8 mouse cellular contexts compared by ENCODE assay signal in genomic region chr11:7214761-7215160, GRCm38 (mm10). TPM values are rescaled to one million over a fixed set of nuclear protein-coding genes. Genes with fewer than 3 reads are reported as not detected.
DNase-seq lines count a peak whose midpoint lies in the region; ATAC-seq and TF ChIP-seq lines count a peak whose summit lies in the region.

No protein-coding gene starts in this region.

- no peak for ATAC-seq in intestine, embryonic 14.5 days (replicated peaks; ENCODE audit: low FRiP score, low TSS enrichment, low read depth)
- ATAC-seq in midbrain, postnatal 0 days (ENCODE audit: low FRiP score) = no peak

- peaks cover 44% of the 10 kb centered on the region for H3K27me3 ChIP-seq in intestine, embryonic 14.5 days (replicated peaks; ENCODE audit: control insufficient read depth, insufficient read depth, low read length)
- H3K27me3 ChIP-seq in midbrain, postnatal 0 days (ENCODE audit: insufficient read depth, low read length) = 0 out of 2 replicates have a peak, but pooled peaks cover 4% of the 10 kb centered on the region

- no peak overlapping the region for H3K27ac ChIP-seq in gastrocnemius, adult 2 months
- no peak overlapping the region for H3K27ac ChIP-seq in intestine, embryonic 14.5 days (ENCODE audit: low read depth)
- H3K27ac ChIP-seq in midbrain, postnatal 0 days (ENCODE audit: low read depth, low read length) = no peak overlapping the region

- peak overlapping the region; percentile 82 for H3K4me3 ChIP-seq in gastrocnemius, adult 2 months
- H3K4me3 ChIP-seq in intestine, embryonic 14.5 days (ENCODE audit: low read depth, low read length) = peak overlapping the region; percentile 54
- peak overlapping the region; percentile 72 for H3K4me3 ChIP-seq in midbrain, postnatal 0 days (ENCODE audit: low read depth, low read length)

- H3K9ac ChIP-seq in intestine, embryonic 14.5 days (ENCODE audit: low read length) = no peak overlapping the region
- H3K9ac ChIP-seq in midbrain, postnatal 0 days (replicated peaks; ENCODE audit: low read length, poor library complexity, severe bottlenecking) = no peak overlapping the region

- H3K4me2 ChIP-seq in intestine, embryonic 14.5 days (ENCODE audit: low read length) = peak overlapping the region; percentile 90
- peak overlapping the region; percentile 75 for H3K4me2 ChIP-seq in midbrain, postnatal 0 days (ENCODE audit: low read depth, low read length, poor library complexity, severe bottlenecking)

- peak; percentile 81 for TF ChIP-seq CTCF in gastrocnemius, adult 2 months (IDR thresholded peaks at IDR 0.05)
- peak; percentile 94 for TF ChIP-seq CTCF in midbrain, postnatal 0 days (IDR thresholded peaks at IDR 0.05)

- intact Hi-C loops in gastrocnemius, adult 2 months (cut with DNase I) = loop anchor here (2.0 to 10.0 kb wide), 3 partner anchors 353 to 1310 kb away; no protein-coding TSS in a partner anchor
- intact Hi-C loops in left cerebral cortex, postnatal 36 days (cut with DNase I) = loop anchor here (2.0 to 10.0 kb wide), 5 partner anchors 122 to 1086 kb away; no protein-coding TSS in a partner anchor

- WGBS in intestine, embryonic 14.5 days = 6% methylated on average over 14 of the region's 14 CpGs
- WGBS in midbrain, postnatal 0 days = 7% methylated on average over 14 of the region's 14 CpGs

- DNase-seq in Muller cell, postnatal 12 days (ENCODE audit: inconsistent ontology term) = peak; percentile 53
- DNase-seq in brain, embryonic 18.5 days (ENCODE audit: low read depth, low spot score) = peak; percentile 65
- DNase-seq in gastrocnemius, adult 2 months = peak; percentile 54
- peak; percentile 76 for DNase-seq in intestine, embryonic 14.5 days (ENCODE audit: low spot score)
- DNase-seq in left cerebral cortex, postnatal 36 days (ENCODE audit: low spot score in 2 of 2) = peak; percentile 47 to 53
- peak; percentile 93 for DNase-seq in midbrain, postnatal 0 days (ENCODE audit: low spot score)
- DNase-seq in thymus, adult 18-20 months = no peak
- no peak for DNase-seq in spleen, adult 18-20 months

- H3K36me3 ChIP-seq in intestine, embryonic 14.5 days (ENCODE audit: control insufficient read depth, insufficient read depth, low read length) = no peaks in the 10 kb centered on the region
- no peaks in the 10 kb centered on the region for H3K36me3 ChIP-seq in midbrain, postnatal 0 days (ENCODE audit: insufficient read depth, low read length)

- no peaks in the 10 kb centered on the region for H3K9me3 ChIP-seq in intestine, embryonic 14.5 days (ENCODE audit: control insufficient read depth, low read length)
- no peaks in the 10 kb centered on the region for H3K9me3 ChIP-seq in midbrain, postnatal 0 days (ENCODE audit: low read length)

- peaks cover 10% of the 10 kb centered on the region for H3K4me1 ChIP-seq in intestine, embryonic 14.5 days (replicated peaks; ENCODE audit: control insufficient read depth, insufficient read depth, low read length)
- H3K4me1 ChIP-seq in midbrain, postnatal 0 days (ENCODE audit: insufficient read depth, low read length) = no peaks in the 10 kb centered on the region

RNA-seq across cellular contexts. Expression of gene Igfbp3, which starts 1.0 kb away (rescaled TPM):
- 10 to 100 TPM; 10.7 to 18.1 TPM for total RNA-seq in gastrocnemius, adult 2 months (2021)
- 49.4 and 49.5 TPM in 2 replicates for polyA plus RNA-seq in intestine, embryonic 14.5 days (2014; fragmentation: Nextera tagmentation; extraction: Ambion mirVana)
- total RNA-seq in left cerebral cortex, postnatal 36 days (2021) = 10 to 100 TPM in 1 of 2 experiments, 1 to 10 TPM in 1; 8.5 to 12.3 TPM
- 33.6 and 38.0 TPM in 2 replicates for total RNA-seq in midbrain, postnatal 0 days (2014; rRNA removed)
- 19.4 and 21.0 TPM in 2 replicates for polyA plus RNA-seq in midbrain, postnatal 0 days (2015; fragmentation: Nextera tagmentation; extraction: Ambion mirVana)

RNA-seq across cellular contexts. Expression of gene Igfbp1, which starts 17.2 kb away (rescaled TPM):
- not detected for total RNA-seq in gastrocnemius, adult 2 months (2021)
- 0.15 and 0.57 TPM in 2 replicates for polyA plus RNA-seq in intestine, embryonic 14.5 days (2014; fragmentation: Nextera tagmentation; extraction: Ambion mirVana)
- total RNA-seq in left cerebral cortex, postnatal 36 days (2021) = not detected
- total RNA-seq in midbrain, postnatal 0 days (2014; rRNA removed) = not detected in 2 replicates
- 0.11 TPM in 1 of 2 replicates, not detected in the other for polyA plus RNA-seq in midbrain, postnatal 0 days (2015; fragmentation: Nextera tagmentation; extraction: Ambion mirVana)

RNA-seq across cellular contexts. Expression of gene Gm11985, which starts 26.4 kb away (rescaled TPM):
- not detected for total RNA-seq in gastrocnemius, adult 2 months (2021)
- not detected in 2 replicates for polyA plus RNA-seq in intestine, embryonic 14.5 days (2014; fragmentation: Nextera tagmentation; extraction: Ambion mirVana)
- total RNA-seq in left cerebral cortex, postnatal 36 days (2021) = not detected
- not detected in 2 replicates for total RNA-seq in midbrain, postnatal 0 days (2014; rRNA removed)
- polyA plus RNA-seq in midbrain, postnatal 0 days (2015; fragmentation: Nextera tagmentation; extraction: Ambion mirVana) = not detected in 2 replicates

Comparison
In these comparisons a context has a peak if more than half of its experiments do, and no peak if none do; other contexts are left out.
1. DNase-seq: peak in Muller cell, postnatal 12 days (single experiment), brain, embryonic 18.5 days (single experiment), gastrocnemius, adult 2 months (single experiment), intestine, embryonic 14.5 days (single experiment), left cerebral cortex, postnatal 36 days (2 of 2) and midbrain, postnatal 0 days (single experiment); none in thymus, adult 18-20 months (0 of 2) and spleen, adult 18-20 months (0 of 2).
2. Peak in every context shown above with its lines, with median percentiles within 50 percentile points of each other: H3K4me3 ChIP-seq.